Mouse (Mus musculus) heart, embryonic 11.5 days (tissue): ENCODE measurements around the gene Phldb1. TPM values are rescaled to one million over a fixed set of nuclear protein-coding genes. Genes with fewer than 3 reads are reported as not detected.
"Not testable (repeated sequence)": the region's sequence is repeated elsewhere in the genome, so short reads cannot be mapped to it uniquely, and the experiment has no call there.

Experiments used
- ATAC-seq: fragments of 200-750 bp; cut with Nextera tagmentation; replicated peaks from 2 replicates; pipeline ENCODE4 v1.8.0; 2017; ENCODE audit warnings: moderate library complexity; ENCODE audit not compliant: insufficient number of reproducible peaks, low FRiP score, low TSS enrichment
- H3K27ac ChIP-seq: fragments of 300-500 bp; sonication (generic); 2 replicates; pipeline ENCODE4 v1.5.1; 2014; ENCODE audit warnings: mild to moderate bottlenecking, low read depth, low read length
- H3K27me3 ChIP-seq: fragments of 300-500 bp; sonication (generic); 2 replicates; pipeline ENCODE4 v1.6.1; 2014; ENCODE audit warnings: mild to moderate bottlenecking, low read length, mixed read lengths; ENCODE audit not compliant: control insufficient read depth, insufficient read depth
- H3K36me3 ChIP-seq: fragments of 300-500 bp; sonication (generic); 2 replicates; pipeline ENCODE4 v1.6.1; 2014; ENCODE audit warnings: mild to moderate bottlenecking, low read length, moderate library complexity, mixed read lengths; ENCODE audit not compliant: control insufficient read depth, insufficient read depth
- H3K4me1 ChIP-seq: fragments of 300-500 bp; sonication (generic); 2 replicates; pipeline ENCODE4 v1.6.1; 2014; ENCODE audit warnings: low read length; ENCODE audit not compliant: control insufficient read depth, insufficient read depth
- H3K4me2 ChIP-seq: fragments of 300-500 bp; sonication (generic); 2 replicates; pipeline ENCODE4 v1.6.1; 2014; ENCODE audit warnings: mild to moderate bottlenecking, moderate library complexity
- H3K4me3 ChIP-seq: fragments of 300-500 bp; sonication (generic); 2 replicates; pipeline ENCODE4 v1.5.1; 2014; ENCODE audit warnings: low read depth, low read length
- H3K9ac ChIP-seq: fragments of 300-500 bp; sonication (generic); 2 replicates; pipeline ENCODE4 v1.6.1; 2014; ENCODE audit warnings: mild to moderate bottlenecking, low read depth, low read length, moderate library complexity
- H3K9me3 ChIP-seq: fragments of 300-500 bp; sonication (generic); replicated peaks from 2 replicates; pipeline ENCODE4 v1.6.1; 2016; ENCODE audit warnings: low read length; ENCODE audit not compliant: control insufficient read depth
- WGBS: fragments of 180-500 bp; shearing (Covaris S2); extraction: QIAGEN DNeasy Blood & Tissue Kit; methylation state at CpG from one replicate; pipeline ENCODE4 v1.1.7; 2014; ENCODE audit not compliant: insufficient replicate concordance; 5-methylcytosine and 5-hydroxymethylcytosine counted together
- polyA plus RNA-seq: library from polyadenylated mRNA; unstranded; fragments of >200 nt; fragmentation: Nextera tagmentation; extraction: Ambion mirVana; gene quantifications from 2 replicates; pipeline ENCODE4 v1.2.1, GENCODE M21; 2014

Gene Phldb1
- polyA plus RNA-seq, 1 experiment from 2014 or later, result 23.6 TPM

DNA sequence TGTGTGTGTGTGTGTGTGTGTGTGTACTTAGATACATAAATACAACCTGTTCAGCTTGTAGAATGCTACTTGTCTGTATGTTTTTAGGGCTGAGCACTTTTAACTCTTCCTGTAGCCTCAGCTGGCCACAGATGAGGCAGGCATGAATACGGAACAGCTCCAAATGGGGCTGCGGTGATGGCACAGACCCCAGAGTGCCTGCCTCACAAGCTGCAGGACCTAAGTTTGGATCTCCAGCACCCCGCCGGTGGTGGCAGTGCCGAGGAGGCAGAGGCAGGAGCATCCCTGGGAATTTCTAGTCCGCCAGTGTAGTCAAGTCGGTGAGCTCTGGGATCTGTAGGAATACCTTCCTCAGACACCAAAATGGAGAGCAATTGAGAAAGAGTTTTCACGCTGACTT is 88.0 kb downstream of the Phldb1 start:
- no peak overlapping the region for H3K9ac ChIP-seq
- no peaks in the 10 kb centered on the region for H3K4me1 ChIP-seq
- H3K27me3 ChIP-seq, result 0 out of 2 replicates have a peak, but pooled peaks cover 3% of the 10 kb centered on the region
- H3K27ac ChIP-seq, result no peak overlapping the region
- no peak overlapping the region for H3K4me3 ChIP-seq
- H3K36me3 ChIP-seq, result no peaks in the 10 kb centered on the region
- H3K4me2 ChIP-seq, result no peak overlapping the region
- 90% methylated on average over 8 of the region's 8 CpGs for WGBS
- no peak for ATAC-seq
- H3K9me3 ChIP-seq, result no peaks in the 10 kb centered on the region

DNA sequence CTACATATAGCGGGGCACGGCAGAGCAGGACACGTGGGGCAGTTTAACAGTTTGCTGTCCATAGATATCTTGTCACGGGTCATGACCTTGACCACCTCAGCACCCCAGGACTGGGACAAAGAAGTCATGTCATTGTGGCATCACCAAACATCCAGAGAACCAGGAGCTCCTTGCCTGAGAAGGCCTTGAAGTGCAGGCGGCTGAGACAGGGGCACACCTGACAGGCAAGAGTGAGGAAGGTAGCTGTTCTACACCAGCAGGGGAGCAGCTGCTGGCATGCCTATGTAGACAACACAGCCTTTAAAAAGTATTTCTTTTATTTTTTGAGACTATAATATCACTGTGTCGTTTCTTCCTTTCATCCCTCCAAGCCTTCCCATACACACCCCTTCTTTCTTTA is 88.6 kb downstream of the Phldb1 start:
- ATAC-seq, result no peak
- Histone ChIP-seq H3K4me1 (no peaks in the 10 kb centered on the region), H3K9me3 (no peaks in the 10 kb centered on the region), H3K9ac (no peak overlapping the region), H3K4me3 (no peak overlapping the region), H3K27ac (no peak overlapping the region), H3K36me3 (no peaks in the 10 kb centered on the region), H3K4me2 (no peak overlapping the region), H3K27me3 (0 out of 2 replicates have a peak, but pooled peaks cover 3% of the 10 kb centered on the region)
- 75% methylated on average over 6 of the region's 6 CpGs for whole genome bisulfite sequencing

DNA sequence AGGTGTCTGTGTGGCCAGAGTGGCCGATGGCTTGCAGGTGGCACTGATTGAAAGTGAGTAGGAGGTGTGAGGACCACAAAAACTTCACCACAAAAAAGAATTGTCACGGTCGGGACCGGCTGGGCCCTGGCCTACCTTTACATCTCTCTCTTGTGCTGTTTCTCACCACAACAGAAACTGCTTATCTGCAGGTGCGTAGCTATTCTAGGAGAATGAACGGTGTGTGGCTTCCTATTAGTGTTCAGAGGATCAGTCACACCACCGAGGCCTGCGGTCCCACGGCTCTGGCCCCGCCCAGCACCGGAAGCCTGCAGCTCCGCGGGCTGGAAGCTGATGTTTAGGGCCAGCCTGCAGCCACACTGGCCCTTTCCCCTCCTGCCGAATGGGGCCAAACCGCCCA is 89.1 kb downstream of the Phldb1 start:
- Histone ChIP-seq H3K36me3 (no peaks in the 10 kb centered on the region), H3K9me3 (no peaks in the 10 kb centered on the region), H3K4me3 (no peak overlapping the region), H3K4me1 (no peaks in the 10 kb centered on the region), H3K4me2 (no peak overlapping the region), H3K27me3 (0 out of 2 replicates have a peak, but pooled peaks cover 3% of the 10 kb centered on the region), H3K9ac (no peak overlapping the region), H3K27ac (no peak overlapping the region)
- no peak for ATAC-seq
- WGBS, result 48% methylated on average over 15 of the region's 15 CpGs

DNA sequence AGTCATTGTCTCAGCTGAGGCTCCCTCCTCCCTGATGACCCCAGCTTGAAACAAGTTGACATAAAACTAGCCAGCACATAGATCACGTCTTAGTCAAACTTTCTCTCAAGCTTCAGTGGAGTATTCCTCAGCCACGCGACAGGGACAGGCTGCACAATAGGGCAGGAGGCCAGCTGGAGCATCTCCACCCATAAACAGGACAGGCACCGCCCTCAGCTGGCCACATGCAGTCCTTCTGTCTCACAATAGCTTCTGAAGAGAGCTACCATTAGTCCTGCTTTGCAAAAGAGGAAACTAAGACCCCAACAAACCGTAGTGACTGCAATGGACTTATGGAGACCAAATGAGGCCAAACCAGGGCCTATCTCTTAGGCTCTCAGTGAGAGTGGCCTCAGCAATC is 89.5 kb downstream of the Phldb1 start:
- H3K4me2 ChIP-seq, result no peak overlapping the region
- H3K4me1 ChIP-seq, result no peaks in the 10 kb centered on the region
- ATAC-seq, result no peak
- H3K27me3 ChIP-seq, result no peaks in the 10 kb centered on the region
- H3K4me3 ChIP-seq, result no peak overlapping the region
- no peak overlapping the region for H3K9ac ChIP-seq
- no peaks in the 10 kb centered on the region for H3K36me3 ChIP-seq
- WGBS, result 69% methylated on average over 5 of the region's 5 CpGs
- no peaks in the 10 kb centered on the region for H3K9me3 ChIP-seq
- no peak overlapping the region for H3K27ac ChIP-seq

DNA sequence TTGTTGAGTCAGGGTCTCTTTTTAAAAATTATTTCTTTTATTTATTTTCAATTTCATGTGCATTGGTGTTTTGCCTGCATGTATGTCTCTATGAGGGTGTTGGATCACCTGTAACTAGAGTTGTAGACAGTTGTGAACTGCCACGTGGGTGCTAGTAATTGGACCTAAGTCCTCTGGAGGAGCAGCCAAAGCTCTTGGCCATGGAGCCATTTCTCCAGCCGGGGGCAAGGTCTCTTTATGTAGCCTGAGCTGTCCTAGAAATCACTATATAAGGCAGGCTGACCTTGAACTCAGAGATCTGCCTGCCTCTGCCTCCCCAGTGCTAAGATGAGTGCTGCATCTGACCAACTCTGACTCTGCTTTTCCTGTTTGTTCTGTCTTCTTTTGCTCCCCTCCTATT is 90.8 kb downstream of the Phldb1 start:
- ATAC-seq, result no peak
- Histone ChIP-seq H3K4me1 (no peaks in the 10 kb centered on the region), H3K4me2 (no peak overlapping the region), H3K27me3 (no peaks in the 10 kb centered on the region), H3K4me3 (no peak overlapping the region), H3K9me3 (no peaks in the 10 kb centered on the region), H3K36me3 (no peaks in the 10 kb centered on the region), H3K27ac (no peak overlapping the region), H3K9ac (no peak overlapping the region)
- WGBS, result 80% methylated on average over 2 of the region's 2 CpGs

DNA sequence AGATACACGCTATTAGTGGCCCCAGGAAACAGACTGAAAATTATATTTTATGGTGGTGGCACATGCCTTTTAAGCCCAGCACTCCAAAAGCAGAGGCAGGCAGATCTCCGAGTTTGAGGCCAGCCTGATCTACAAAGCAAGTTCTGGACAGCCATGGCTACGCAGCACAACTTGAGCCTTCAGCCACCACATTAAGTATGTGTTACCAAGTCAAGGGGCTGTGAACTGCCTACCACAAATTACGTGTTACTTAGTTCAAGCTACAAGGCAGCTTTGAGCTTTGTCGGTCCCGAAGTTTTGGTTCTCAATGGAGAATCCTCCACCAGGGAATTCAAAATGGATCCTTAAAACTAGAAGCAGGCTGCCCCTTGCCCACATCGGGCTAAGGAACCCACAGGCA is 91.9 kb downstream of the Phldb1 start:
- no peaks in the 10 kb centered on the region for H3K27me3 ChIP-seq
- no peak overlapping the region for H3K27ac ChIP-seq
- H3K4me2 ChIP-seq, result no peak overlapping the region
- H3K9ac ChIP-seq, result no peak overlapping the region
- no peak for ATAC-seq
- H3K9me3 ChIP-seq, result no peaks in the 10 kb centered on the region
- H3K4me3 ChIP-seq, result no peak overlapping the region
- H3K36me3 ChIP-seq, result peaks cover 7% of the 10 kb centered on the region
- WGBS, result 92% methylated on average over 7 of the region's 7 CpGs
- H3K4me1 ChIP-seq, result no peaks in the 10 kb centered on the region

DNA sequence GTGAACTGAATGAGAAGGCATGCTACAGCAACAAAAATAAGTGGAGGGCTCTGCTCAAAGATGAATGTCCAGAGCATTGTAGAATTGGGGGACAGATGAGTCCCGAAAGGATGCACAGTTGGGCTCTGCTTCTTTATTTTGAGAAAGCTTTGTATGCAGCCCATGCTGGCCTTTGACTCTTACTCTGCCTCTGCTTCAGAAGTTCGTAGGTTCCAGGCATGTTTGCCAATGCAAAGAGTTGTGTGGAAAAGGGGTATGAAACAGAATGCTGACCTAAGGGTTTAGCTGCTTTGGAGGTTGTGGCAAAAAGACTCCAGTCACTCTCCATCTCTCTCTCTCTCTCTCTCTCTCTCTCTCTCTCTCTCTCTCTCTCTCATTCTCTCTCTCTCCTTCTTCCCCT is 93.4 kb downstream of the Phldb1 start:
- 83% methylated on average over 2 of the region's 2 CpGs for WGBS
- H3K4me3 ChIP-seq, result no peak overlapping the region

DNA sequence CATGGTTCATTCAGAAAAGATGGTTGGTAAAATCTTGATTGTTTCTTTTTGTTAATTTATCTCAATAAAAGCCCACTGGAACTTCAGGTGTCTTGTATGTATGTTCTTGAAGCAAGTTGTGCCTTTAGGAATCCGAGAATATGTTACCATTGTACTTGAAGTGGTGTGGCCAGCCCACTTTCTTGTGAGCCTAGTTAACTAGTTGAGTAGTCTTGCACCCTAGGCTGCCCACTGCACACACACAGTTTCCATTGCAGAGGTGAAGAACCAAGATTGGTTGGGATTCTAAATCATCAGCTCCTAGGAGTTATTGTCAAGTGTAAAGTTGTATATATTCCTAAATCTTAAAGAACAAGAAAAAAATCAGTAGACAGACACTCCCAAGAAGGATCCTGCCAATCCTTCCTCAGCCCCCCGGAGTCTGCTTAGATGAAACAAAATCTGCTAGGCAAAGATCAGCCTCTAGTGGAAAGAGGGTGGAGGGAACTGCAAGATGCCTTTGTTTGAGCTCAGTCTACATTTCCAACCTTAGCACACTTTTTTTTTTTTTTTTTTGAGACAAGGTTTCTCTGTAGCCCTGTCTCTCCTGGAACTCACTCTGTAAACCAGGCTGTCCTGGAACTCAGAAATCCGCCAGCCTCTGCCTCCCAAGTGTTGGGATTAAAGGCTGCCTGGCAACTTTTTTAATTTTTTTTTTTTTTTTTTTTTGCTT is 94.2 kb downstream of the Phldb1 start:
- Histone ChIP-seq H3K4me2 (no peak overlapping the region), H3K9ac (no peak overlapping the region), H3K4me1 (no peaks in the 10 kb centered on the region), H3K27me3 (no peaks in the 10 kb centered on the region), H3K9me3 (no peaks in the 10 kb centered on the region), H3K36me3 (peaks cover 26% of the 10 kb centered on the region), H3K4me3 (no peak overlapping the region), H3K27ac (no peak overlapping the region)
- ATAC-seq, result no peak
- WGBS, result 85% methylated on average over 3 of the region's 3 CpGs

More for the DNA sequence above, 93.4 kb downstream of the Phldb1 start:
- Histone ChIP-seq H3K9ac (no peak overlapping the region), H3K4me1 (no peaks in the 10 kb centered on the region), H3K27ac (no peak overlapping the region), H3K4me2 (no peak overlapping the region), H3K9me3 (no peaks in the 10 kb centered on the region), H3K27me3 (no peaks in the 10 kb centered on the region), H3K36me3 (peaks cover 19% of the 10 kb centered on the region)
- ATAC-seq, result no peak

DNA sequence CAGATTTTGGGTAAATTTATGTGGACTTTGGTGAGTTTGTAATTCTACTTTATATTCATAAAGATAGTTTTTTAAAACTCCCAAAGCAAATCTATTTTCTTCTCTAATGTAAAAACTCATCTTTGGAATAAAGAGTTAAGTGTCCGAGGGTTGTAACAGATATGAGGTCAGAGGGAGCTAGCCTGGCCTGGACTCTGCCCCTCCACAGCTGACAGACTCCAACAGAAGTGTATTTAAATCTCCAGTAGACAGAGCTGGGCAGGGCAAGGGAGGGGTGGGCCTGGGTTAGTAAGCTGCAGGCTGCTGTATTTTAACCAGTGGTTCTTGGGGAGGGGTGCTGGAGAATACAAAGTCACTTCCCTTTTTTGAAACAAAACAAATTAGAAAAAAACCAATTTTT is 95.0 kb downstream of the Phldb1 start:
- H3K9ac ChIP-seq, H3K27ac ChIP-seq, ATAC-seq, H3K27me3 ChIP-seq, H3K4me1 ChIP-seq, H3K4me2 ChIP-seq, H3K4me3 ChIP-seq, H3K9me3 ChIP-seq: not testable (repeated sequence)
- 76% methylated on average over 1 of the region's 1 CpGs for WGBS
- H3K36me3 ChIP-seq, result peaks cover 29% of the 10 kb centered on the region
